Mouse (Mus musculus) lung, adult 2 months (tissue): ENCODE measurements around the gene Arl2.

Experiments
- CTCF ChIP-seq: fragments of 200-500 bp; IDR thresholded peaks from 2 replicates; pipeline ENCODE4 v1.5.1; 2011; ENCODE audit warnings: mild to moderate bottlenecking, low read length, control low read depth; ENCODE audit not compliant: insufficient read depth
- POLR2A ChIP-seq: fragments of 200-500 bp; IDR thresholded peaks from 2 replicates; pipeline ENCODE4 v1.6.1; 2011; ENCODE audit warnings: low read depth, mild to moderate bottlenecking, control low read depth, low read length, borderline replicate concordance; ENCODE audit errors: extremely low read depth

GRCm38 (mm10) chr19:6144842-6145241, 3.5 kb upstream of the Arl2 start:
- TF ChIP-seq POLR2A: no peak
- TF ChIP-seq CTCF: no peak
